Mouse (Mus musculus) cerebellum, postnatal 10 days (tissue): ENCODE measurements around the gene Csf1.
A peak's percentile ranks its signal among the peaks of the same experiment; 100 is the strongest.

ENCODE experiments used
- DNase-seq, 2 experiments: peaks; one replicate each; pipeline ENCODE4 v3.0.0; 2021; ENCODE audit warnings: mixed read lengths in 2 of 2

The Csf1 gene

DNA sequence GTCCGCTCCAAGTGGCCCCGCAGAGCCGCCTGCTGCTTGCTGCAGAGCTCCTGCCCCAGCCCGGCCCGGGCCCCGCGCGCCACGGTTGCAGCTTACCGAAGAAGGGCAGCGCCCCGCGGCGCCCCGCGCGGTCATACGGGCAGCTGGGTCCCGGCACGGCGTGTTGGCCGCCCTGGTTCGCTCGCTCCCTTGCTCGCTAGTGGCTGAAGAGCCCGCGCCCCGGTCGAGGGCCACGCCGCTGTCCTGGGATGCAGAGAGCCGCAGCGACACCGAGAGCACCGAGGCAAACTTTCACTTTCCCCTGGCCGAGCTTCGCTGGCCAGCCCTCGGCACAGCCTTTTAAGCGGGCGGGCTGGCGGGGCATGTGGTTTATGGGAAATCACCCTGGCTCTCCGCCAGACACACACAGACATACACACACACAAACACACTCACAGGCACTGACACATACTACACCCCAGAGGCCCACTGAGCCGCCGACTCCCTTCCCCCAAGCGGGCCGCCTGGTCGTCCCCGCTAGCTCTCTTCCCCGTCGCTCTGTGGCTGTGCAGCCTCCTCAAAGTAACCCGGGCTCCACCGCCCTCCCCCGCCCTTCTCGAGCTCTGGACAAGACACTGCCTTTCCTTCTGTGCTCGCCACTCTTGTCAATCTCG lies at the start of gene Csf1:
Gene Csf1, minus strand, starts transcription at position 541 of the 653 bp plus-strand sequence.
- peak; percentile 82 to 86 for DNase-seq

DNA sequence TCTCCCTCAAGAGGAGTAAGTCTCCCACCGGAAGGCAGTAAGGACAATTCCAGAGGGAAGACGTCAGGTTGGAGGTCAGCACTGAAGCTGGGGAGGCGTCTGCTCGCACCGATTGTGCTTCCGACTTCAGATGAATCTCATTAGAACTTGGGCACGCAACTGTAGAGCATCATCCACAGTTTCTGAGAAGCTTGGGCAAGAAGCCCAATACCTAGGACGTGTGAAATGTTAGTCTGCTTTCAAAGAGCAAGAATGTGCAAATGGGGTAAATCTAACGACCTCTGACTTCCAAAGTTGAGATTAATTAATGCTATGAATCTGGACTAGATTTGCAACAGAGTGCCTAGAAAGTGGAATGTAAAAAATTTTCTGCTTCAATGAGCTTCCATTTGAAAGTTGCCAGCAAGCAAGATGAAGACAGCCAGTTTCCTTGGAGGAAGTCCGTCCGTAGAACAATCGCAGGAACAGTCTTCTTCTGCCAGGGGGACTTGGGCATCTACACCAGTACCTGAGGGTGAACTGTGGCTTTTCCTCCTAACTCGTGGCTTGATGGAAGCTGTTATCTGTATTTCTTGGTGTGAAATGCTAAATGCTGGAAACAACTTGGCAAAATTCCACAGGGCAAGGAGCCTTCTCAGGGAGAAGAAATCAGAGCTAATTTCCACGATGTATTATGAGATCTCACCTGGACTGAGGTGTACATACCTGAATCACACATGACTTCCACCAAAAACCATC lies 47.9 kb upstream of the Csf1 start:
- DNase-seq = peak; percentile 32 to 54

DNA sequence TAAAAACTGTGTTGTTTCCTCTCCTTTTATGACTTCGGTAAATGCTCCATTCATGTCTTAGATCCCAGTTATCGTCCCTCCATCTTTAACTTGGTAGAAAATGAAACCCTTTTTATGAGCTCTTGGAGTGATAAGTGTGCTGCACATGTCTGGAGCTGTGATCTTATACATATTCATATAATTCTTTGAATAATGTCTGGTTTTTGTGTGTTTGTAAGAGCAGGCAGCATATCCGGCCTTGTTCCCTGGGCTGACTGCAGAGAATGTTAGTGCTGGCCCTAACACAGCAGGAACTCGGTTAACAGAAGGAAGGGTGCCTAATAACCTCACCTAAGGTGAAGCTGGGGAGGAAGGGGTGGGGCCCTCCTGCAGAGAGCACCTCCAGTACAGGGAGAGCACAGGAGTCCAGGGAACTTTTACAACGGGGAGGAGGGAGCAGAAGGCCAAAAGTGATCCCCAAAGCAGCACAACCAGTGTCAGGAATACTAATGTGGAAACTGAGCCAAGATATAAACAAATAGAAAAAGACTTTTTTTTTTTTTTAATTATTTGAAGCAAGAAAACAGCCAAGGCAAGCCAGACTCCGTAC lies 47.2 kb upstream of the Csf1 start:
- DNase-seq = no peak

DNA sequence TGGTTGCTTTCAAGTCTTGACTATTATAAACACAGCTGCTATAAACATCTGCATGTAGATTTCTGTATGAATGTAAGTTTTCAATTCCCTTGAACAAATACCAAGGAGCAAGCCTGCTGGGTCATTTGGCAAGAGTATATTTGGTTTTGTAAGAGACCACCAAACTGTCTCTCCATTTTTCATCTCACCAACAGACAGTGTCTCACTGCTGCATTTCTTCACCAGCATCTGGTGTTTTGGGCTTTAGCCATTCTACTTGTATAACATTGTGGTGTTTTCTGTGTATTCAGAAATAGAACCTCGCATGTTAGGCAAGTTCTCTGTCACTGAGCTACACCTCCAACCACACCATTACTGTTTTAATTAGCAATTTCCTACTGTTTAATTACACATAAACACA lies 46.6 kb upstream of the Csf1 start:
- DNase-seq = no peak

DNA sequence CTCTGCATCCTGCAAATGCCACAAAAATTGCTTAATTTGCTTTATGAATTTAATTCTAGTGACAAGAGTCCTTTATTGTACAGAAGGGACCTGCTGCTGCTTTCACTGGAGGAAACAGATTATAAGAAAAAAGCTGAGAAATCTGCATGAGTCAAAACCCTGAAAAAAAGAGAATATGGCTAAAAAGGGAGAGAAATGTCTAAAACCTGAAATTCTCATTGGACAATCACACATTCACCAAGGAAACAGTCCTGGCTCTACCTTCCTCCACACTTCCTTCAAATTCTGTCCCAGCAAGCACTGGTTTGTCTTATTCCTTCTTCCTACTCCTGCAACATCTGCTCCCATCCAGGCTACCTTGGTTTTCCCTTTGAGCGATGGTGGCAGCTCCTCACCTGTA lies 44.5 kb upstream of the Csf1 start:
- DNase-seq = no peak

DNA sequence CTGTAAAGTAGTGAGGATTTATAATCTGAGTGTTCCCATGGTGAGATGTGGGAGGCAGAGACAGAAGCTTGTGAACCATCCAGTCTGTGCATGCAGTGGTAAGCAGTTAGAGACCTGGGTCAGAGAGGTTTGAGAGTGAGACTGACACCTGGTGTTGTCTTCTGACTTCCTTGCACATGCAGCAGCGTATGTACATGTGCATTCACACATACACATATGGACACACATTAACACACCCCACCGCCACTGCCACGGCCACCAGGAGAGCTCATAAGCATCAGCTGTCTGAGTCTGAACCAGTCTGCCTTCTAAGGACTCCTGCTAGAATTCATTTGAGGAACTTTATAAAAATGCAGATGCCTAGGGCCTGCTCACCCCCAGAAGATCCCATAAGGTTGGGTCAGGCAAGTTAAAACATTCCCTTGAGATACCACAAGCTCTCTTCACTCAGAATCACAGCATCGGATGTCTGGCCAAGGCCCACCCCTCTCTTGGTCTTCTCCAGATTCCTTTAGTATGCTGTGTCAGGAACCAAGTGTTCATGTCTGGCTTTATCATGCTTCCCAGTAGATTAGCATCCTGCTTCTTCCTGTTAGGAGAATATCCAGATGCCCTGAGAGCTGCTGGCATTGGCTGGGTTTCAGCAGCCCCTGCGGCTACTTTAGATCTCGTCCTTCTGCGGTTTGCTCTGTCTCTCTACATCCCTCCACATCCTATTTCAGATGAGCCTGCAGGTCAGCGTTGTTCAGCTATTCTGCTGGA lies 42.1 kb upstream of the Csf1 start:
- DNase-seq = no peak

DNA sequence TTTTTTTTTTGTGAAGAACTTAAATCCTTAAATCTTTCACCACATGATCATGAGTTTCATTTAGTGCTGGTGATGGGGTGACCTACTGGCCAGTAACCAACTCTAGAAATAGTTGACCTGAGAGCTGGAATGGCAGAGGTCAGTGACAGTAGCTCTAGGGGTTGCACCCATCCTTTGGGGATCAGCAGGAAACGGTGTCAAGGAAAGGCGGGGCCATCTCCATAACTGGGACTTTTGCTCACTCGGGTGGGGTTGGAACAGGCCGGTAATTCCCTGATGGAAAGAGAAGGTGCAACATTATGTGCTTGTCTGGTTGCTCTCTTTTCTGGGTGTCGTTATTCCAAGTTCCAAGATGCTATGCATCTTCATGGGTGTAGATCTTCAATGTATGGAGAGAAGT lies 38.7 kb upstream of the Csf1 start:
- DNase-seq = no peak

DNA sequence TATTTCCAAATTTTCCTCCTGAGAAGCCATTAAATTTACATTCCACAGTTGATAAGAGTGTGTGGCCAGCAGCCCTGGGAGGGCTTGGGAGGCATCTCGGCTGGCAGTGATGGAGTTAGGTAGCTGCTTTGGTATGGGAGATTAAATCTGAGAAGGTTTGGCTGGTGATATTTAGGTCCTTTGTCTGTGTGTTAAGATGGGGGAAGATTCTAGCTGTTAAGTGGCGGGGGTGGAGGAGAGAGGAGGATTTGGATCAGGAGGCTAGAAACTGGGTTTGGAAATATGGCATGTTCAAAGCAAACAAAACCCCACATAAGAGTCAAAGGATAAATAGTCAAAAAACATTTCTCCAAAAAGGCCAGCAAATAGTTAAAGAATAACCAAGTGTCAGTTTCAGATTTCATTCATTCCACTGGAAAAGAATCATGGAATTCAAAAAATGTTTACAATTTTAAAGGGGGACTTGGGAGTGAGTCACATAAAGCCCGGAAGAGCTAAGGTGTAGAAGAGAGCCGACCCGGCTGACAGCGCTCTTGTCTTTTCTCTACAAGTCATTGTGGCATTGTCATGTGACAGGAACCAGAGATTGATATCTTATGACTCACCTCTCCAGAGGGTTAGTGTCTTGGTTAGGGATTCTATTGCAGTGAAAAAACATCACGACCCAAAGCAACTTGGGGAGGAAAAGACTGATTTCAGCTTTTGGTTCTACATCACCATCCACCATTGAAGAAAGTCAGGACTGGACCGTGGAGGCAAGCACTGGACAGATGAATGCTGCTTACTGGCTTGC lies 36.1 kb upstream of the Csf1 start:
- no peak for DNase-seq

DNA sequence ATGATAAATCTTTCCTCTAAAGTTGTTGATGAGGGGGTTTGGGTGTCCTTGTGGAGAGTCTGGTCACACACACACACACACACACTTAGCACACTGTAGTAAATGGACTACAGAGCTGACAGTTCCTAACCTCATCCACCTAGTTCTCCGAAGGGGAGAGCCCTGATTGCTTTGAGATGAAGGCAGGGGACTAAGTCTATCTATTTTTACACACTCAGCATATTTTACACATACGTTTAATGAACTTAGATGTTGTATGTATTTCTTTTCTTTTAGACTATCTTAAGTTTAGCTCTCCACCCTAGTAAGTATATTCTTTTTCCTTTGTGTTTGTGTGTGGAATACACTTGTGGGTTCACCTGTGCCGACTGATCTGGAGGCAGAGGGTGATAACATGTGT lies 34.6 kb upstream of the Csf1 start:
- no peak for DNase-seq

DNA sequence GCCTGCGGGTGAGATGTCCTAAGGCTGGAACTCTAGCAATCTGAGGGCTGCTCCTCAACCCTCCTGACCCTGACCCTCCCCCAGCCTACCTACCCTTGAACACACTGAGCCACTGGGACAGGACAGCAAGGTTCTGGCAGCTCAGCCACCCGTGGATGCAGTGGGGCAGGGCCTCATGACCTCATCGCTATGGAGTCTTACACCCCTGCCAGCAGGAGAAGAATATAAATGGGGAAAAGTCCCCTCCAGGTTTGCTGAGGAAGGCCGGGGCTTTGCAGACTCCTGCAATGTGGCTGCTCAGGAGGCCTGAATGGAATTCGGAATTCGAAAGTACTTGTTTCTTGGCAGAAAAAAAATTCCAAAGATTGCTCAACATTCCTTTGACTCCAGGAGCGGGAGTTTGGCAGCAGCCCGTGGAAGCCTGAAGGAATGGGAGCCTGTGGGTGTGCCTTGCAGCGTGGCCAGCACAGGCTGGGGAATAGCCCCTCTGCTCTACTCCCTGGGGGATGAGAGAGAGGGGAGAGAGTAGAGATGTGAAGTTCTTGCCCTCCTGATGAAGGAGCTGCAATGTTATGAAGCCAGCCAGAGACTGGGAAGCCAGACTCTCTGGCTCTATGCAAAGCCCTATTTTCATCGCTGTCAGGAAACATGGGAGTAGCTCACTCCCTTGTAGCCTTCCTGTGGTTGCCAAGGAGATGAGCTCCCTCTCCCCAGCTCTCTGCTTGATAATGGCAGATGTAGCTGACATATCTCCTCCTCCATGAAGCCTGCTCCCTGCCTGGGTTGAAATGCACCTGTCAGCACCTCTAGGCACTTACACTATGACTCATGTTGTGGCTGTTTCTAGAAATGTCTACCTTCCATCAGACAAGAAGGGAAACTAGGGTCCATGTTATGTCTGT lies 33.3 kb upstream of the Csf1 start:
- DNase-seq = peak; percentile 21

DNA sequence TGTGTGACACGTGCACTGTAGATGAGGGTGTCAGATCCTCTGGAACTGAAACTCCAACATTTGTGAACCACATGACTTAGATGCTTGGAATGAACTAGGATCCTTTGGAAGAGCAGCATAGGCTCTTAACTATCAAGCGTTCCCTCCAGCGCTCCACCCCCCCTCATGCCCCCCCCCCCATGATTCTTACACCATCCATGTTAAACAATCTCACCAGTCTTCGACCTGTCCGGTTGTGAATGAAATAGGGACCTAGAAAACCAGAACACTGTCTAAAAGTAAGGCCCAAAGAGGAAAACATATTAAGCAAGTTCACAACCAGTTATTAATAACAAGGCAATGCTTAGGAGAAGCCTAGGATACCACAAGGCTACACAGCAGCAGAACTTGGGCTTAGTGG lies 32.5 kb upstream of the Csf1 start:
- DNase-seq = no peak

DNA sequence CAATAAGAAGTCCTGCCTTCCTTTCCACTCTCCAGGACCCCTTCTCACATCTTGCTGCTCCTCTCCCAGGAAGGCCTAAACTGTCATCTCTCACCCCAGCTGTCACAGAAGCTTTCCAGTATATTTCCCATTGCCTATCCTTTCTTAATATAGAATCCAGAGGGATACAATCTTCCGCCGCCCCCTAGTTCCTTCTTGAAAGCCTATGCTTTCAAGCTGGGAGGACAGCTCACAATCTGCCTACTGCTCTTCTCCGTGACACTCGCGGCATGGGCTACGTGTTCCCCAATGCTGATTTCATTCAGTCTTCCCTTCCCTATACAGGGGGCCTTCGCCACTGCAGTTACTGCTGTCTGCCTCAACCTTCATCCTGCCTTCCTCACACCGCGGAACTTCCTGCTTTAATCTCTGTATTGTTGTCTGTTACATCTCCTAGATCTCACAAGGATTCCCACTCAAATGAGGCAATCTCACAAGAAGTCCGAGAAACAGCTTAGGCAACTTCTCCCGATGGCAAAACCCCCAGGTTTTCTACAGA lies 30.6 kb upstream of the Csf1 start:
- no peak for DNase-seq

DNA sequence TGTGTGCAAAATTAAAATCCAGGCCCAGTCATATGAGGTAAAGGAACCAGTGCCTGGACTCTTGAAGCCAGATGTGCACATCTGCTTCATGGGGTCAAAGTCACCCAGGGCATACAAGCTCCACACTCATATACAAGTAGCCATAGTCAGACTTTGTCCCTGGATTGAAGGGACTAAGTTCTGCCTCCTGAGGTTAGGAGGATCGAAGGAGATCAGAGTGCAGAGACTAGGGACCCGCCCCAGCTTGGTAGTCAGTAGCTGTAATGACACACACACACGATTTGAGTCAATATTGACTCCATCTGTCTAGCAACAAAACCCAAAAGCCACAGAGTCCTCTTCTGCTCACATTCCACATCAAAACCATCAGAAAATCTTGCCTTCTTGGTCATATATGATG lies 30.0 kb upstream of the Csf1 start:
- no peak for DNase-seq

DNA sequence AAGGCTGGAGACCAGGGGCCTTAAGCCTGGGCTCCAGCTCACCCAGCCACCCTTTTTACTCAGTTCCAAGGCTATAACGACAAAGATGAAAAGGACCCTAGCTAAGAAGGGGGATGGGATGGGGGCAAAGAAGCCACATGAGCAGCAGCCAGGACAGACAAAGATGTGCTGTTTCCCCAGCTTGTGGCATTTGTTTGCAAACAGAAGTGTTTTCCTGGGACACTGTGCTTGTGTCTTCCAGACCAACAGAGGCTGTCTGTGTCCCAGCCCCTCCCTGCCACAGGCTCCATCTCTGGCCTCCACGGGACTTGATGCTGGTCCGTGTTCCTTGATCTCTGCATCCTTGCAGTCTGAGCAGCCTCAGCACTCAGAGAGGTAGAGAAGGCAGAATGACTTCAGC lies 28.6 kb upstream of the Csf1 start:
- DNase-seq = no peak

DNA sequence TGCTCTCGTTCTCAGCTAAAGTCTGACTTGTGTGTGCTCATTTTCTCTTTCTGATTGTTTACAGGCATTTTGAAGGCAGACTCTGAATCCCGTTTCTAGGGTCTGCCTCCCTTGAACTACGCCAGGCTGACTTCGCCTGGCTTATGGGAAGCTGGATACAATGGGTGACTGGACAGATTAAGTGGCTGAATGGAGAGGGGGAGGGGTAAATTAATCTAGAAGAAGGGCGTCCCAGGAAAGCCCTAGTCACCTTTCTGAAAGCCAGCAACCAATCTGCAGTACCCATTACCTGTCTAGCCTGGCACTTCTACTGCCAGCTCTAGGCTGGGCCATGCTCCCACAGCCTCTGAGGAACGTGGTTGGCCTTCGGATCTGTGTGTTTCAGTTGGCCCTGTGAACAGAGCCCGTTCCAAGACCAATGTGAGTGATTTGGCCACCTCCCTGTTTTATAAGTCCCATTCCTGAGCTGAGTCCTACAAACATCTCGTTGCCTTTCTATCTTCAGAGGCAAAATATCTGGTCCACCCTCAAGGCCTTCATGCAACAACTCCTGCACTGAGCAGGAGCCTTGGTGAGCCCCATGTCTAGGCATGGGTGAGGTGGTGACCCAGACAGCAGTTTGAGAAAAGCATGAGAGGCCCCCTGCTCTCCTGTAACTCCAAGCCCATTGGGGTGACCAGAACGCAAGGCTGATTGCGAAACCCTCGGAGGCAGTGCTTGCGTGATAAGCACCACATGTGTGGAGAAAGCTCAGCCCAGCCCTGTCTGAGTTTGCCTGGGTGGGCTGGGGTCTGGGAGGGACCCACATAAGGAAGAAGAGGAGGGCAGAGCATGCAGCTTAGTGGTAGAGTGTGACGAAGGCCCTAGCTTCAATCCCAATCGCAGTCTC lies 27.6 kb upstream of the Csf1 start:
- DNase-seq = no peak

DNA sequence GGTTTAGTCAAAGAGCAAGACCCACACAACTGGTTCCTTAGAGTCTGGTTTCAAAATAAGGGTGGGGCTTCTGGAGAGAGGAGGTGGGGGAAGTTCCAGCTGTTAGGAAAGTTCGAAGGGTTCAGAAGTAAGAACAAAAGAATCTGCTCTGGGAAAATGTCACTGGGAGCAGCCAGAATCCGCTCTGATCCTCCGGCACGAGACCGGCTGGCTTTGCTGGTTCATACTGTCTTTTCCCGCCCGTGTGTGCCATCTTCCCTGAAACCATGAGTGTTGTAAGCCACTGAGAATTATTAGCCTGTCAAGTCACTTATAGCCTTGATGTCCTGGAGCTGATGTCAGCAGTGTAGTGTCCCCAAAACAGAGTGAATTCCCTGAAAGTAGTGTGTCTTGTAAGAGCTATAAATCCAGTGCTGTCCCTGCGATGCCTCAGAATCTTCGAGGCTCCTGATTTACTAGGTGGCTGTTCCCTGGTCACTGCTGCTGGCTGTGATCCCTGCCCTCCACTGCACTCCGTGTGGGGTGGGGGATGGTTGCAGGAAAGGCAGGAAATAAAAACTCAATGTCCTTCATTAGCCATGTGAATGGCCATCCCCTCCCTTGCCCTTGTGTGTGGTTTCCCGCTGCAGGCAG lies 26.8 kb upstream of the Csf1 start:
- DNase-seq = no peak

DNA sequence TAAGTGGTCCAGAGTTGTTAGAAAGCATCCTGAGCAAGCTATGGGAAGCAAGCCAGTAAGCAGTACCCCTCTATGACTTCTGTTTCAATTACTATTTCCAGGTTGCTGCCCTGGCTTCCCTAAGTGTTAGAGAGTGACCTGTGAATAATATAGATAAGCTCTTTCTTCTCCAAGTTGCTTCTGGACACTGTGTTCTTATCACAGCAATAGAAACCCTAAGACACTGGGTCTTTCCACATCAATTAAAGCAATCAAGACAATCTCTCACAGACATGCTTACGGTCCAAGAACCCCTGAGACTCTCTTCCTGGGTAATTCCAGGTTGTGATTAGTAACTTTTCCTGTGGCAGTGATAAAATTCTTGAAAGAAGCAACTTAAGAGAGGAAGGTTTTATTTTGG lies 26.1 kb upstream of the Csf1 start:
- DNase-seq = no peak

DNA sequence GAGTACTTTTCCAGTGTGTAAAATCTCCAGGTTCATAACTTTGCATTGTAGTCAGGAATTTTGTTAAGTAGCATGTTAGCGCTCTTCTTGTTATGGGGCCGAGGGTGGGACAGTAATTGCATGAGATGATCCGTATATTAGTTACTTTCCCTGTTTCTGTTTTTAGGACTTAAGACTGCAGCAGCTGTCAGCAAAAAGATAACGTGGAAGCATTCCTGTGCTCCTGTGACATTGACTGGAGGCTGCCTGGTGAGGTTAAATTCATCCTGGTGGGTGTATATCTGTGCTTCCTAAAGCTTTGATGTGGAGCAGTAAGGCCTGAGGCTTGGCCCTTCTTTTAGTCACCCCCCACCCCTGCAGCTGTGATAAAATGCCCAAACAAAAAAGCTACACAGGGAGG lies 25.3 kb upstream of the Csf1 start:
- no peak for DNase-seq

DNA sequence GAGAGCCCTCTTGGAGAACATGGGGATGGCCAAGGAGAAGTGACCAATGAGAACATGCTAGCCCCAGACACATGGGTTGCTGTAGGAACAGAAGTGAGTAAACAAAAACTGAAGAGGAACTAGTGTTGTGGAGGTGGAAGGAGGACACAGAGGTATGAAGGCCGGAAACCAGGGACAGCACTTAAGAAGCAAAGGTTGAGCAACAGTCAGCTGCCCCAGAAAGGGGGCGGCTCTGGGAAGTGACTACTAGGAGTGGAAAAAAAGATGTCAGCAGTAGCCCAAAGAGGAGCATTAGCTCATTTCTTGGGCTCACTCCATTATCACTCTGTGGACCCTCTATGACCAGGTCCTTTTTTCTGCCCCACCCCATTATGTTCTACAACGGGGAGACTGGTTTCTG lies 23.0 kb upstream of the Csf1 start:
- no peak for DNase-seq

DNA sequence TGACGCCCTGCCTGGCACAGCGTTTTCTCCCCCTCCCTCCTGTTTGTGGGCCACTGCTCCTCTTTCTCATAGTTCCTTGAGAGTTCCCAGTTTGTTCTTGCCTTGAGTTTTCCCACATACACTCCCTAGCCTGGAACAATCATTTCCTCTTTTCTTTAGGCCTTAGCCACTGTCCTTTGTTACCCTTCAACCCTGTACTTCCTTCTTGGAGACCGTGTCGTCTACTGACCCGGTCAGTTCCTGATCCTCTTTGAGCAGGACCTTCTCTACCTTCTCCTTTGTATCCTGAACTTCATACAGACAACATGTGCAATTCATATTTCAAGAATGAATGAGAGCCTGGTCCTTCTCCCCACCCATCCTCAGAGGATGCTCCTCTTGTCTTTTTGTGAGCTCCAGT lies 21.0 kb upstream of the Csf1 start:
- no peak for DNase-seq
